Mouse (Mus musculus): Measurements from ENCODE around the gene Rhox3a. TPM values are rescaled to one million over a fixed set of nuclear protein-coding genes. Genes with fewer than 3 reads are reported as not detected.
"Not testable (repeated sequence)": the region's sequence is repeated elsewhere in the genome, so short reads cannot be mapped to it uniquely, and the experiment has no call there.

The Rhox3a gene
- not detected in 2 replicates for polyA plus RNA-seq (2012; rRNA removed)

DNA sequence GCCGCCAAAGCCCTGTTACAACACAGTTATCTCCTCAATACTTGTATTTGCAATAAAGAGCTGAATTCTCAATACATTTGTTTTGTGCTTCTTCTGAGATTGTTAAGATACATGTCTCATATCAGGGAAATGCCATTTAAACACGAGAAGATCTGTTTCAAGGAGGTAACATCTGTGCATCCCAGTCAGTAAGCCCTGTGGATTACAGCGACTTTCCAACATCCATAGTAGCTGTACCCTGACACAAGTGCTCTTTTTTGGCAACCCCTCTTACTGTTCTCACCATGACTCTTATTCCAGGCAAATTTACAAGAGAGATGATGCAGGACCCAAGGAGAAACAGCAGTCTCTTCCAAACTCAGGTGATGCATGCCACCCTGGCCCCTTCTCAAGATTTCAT lies at the start of gene Rhox3a:
Gene Rhox3a (plus strand): TSS at position 301 of the 400 bp plus-strand sequence.
- not testable (repeated sequence) for H3K36me3 ChIP-seq (ENCODE audit: control insufficient read depth, insufficient read depth, low read length); H3K4me3 ChIP-seq (ENCODE audit: extremely low read depth, insufficient read depth, insufficient read length); H3K4me1 ChIP-seq (ENCODE audit: control insufficient read depth, insufficient read depth, insufficient read length); H3K27ac ChIP-seq (ENCODE audit: insufficient read depth, low read length); DNase-seq (ENCODE audit: low read depth in 1 of 2, low spot score in 2 of 2); H3K27me3 ChIP-seq (ENCODE audit: control insufficient read depth, insufficient read depth, low read length)
- WGBS = 100% methylated on average over 1 of the region's 3 CpGs

DNA sequence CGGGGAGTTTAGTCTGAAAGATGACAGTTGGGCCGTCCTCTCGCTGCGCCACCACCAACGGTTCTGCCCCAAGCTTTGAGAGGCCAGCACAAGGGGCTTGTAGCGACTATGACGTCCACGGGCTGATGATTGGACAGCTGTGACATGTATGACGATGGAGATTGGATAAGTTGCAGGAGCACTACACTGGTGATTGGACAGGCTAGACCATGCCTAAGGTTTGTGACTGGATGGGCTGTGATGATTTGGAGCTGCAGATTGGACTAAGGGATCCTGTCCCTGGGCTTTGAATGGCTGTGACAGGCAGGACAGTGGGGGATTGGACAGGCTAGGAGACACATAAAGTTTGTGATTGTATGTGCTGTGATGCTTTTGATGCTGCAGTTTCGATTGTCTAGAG lies 38.8 kb upstream of the Rhox3a start, which contains the start of gene Gm9:
Gene Gm9 (minus strand): TSS at position 101 of the 400 bp plus-strand sequence.
- H3K36me3 ChIP-seq (ENCODE audit: control insufficient read depth, insufficient read depth, low read length) = no peaks in the 10 kb centered on the region
- no peak within 1 kb of the TSS for H3K4me3 ChIP-seq (ENCODE audit: extremely low read depth, insufficient read depth, insufficient read length)
- WGBS = 86% methylated on average over 10 of the region's 10 CpGs
- H3K27me3 ChIP-seq (ENCODE audit: control insufficient read depth, insufficient read depth, low read length) = no peaks in the 10 kb centered on the region
- TF ChIP-seq POLR2A (IDR thresholded peaks at IDR 0.05; ENCODE audit: low read depth, low read length) = no peak
- TF ChIP-seq CTCF (IDR thresholded peaks at IDR 0.05; ENCODE audit: extremely low read depth, insufficient read depth, insufficient read length, insufficient replicate concordance) = no peak
- H3K4me1 ChIP-seq (ENCODE audit: control insufficient read depth, insufficient read depth, insufficient read length) = no peaks in the 10 kb centered on the region
- no peak for DNase-seq (ENCODE audit: low read depth in 1 of 2, low spot score in 2 of 2)
- no peak within 1 kb of the TSS for H3K27ac ChIP-seq (ENCODE audit: insufficient read depth, low read length)

DNA sequence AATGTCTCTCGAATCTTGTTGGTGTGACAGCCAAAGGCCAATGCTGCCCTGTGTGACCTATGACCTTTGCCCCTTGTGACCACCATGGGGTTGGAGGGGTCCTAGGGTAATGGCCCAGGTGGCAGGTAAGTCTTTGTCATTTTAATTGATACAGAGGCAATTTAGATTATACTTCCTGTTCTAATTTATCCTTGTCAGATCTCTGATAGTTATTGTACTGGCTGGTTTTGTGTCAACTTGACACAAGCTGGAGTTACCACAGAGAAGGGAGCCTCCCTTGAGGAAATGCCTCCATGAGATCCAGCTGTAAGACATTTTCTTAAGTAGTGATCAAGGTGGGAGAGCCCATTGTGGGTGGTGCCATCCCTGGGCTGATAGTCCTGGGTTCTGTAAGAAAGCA lies 27.6 kb upstream of the Rhox3a start, which contains the start of gene Rhox1:
Gene Rhox1 (minus strand): TSS at position 101 of the 400 bp plus-strand sequence.
- DNase-seq (ENCODE audit: low read depth in 1 of 2, low spot score in 2 of 2); H3K27ac ChIP-seq (ENCODE audit: insufficient read depth, low read length); H3K4me1 ChIP-seq (ENCODE audit: control insufficient read depth, insufficient read depth, insufficient read length); H3K4me3 ChIP-seq (ENCODE audit: extremely low read depth, insufficient read depth, insufficient read length); H3K36me3 ChIP-seq (ENCODE audit: control insufficient read depth, insufficient read depth, low read length); H3K27me3 ChIP-seq (ENCODE audit: control insufficient read depth, insufficient read depth, low read length): not testable (repeated sequence)
- WGBS = 85% methylated on average over 1 of the region's 1 CpGs

DNA sequence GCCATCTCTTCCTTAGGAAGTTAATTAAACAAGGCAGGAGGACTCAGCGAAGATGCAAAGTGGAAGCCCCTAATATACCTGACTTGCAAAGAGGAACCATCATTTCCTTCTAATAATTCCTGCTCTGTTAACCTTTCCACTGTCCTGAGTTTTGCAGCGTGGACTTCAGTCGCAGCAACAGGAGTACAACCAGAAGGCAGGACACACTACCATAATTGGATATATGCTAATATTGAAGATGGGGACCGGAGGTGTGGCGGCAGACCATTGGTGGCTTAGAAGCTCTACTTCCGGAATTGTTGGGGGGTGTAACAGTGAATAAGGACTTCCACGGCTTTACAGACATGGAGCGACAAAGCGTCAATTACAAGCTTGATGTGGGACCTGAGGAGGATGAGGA lies 5.0 kb upstream of the Rhox3a start, which contains the start of gene Rhox2a:
Gene Rhox2a (plus strand): TSS at position 301 of the 400 bp plus-strand sequence.
- not testable (repeated sequence) for H3K27ac ChIP-seq (ENCODE audit: insufficient read depth, low read length); H3K4me1 ChIP-seq (ENCODE audit: control insufficient read depth, insufficient read depth, insufficient read length); H3K27me3 ChIP-seq (ENCODE audit: control insufficient read depth, insufficient read depth, low read length); H3K4me3 ChIP-seq (ENCODE audit: extremely low read depth, insufficient read depth, insufficient read length); DNase-seq (ENCODE audit: low read depth in 1 of 2, low spot score in 2 of 2); H3K36me3 ChIP-seq (ENCODE audit: control insufficient read depth, insufficient read depth, low read length)
- 94% methylated on average over 2 of the region's 9 CpGs for WGBS

DNA sequence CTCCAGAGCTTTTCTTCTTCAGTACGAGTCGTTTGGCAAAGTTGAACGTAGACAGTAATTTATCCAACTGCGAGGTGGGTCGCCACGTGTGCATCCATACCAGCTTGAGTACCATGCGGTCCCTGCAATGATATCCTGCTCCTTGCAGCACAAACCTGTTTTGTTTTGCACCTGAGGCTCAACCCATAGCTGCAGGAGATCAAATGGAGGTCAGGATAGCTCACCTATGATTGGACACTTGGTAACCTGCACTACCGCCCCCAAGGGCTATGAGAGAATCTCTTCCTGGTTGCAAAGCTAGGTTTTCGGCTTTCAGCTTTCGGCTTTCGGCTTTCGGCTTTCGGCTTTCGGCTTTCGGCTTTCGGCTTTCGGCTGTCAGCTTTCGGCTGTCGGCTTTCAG lies 15.3 kb downstream of the Rhox3a start, which contains the start of gene Rhox4a:
Gene Rhox4a (plus strand): TSS at position 301 of the 400 bp plus-strand sequence.
- WGBS = 97% methylated on average over 11 of the region's 19 CpGs
- H3K4me3 ChIP-seq (ENCODE audit: extremely low read depth, insufficient read depth, insufficient read length); H3K27ac ChIP-seq (ENCODE audit: insufficient read depth, low read length); DNase-seq (ENCODE audit: low read depth in 1 of 2, low spot score in 2 of 2); H3K27me3 ChIP-seq (ENCODE audit: control insufficient read depth, insufficient read depth, low read length); H3K36me3 ChIP-seq (ENCODE audit: control insufficient read depth, insufficient read depth, low read length); H3K4me1 ChIP-seq (ENCODE audit: control insufficient read depth, insufficient read depth, insufficient read length): not testable (repeated sequence)

Other genes starting within 250 kb of the Rhox3a start
- 0.05 and 0.08 TPM in 2 replicates for gene Sowahd, start 201.1 kb upstream of the Rhox3a start, polyA plus RNA-seq (2012; rRNA removed)
- 47.1 and 62.8 TPM in 2 replicates for gene Rpl39, start 164.5 kb upstream of the Rhox3a start, polyA plus RNA-seq (2012; rRNA removed)
- 2.7 TPM in 2 replicates for gene Upf3b, start 139.6 kb upstream of the Rhox3a start, polyA plus RNA-seq (2012; rRNA removed)
- gene Nkap, start 123.1 kb upstream of the Rhox3a start, polyA plus RNA-seq (2012; rRNA removed) = 1.3 and 1.8 TPM in 2 replicates
- not detected in 2 replicates for gene Akap14, start 81.1 kb upstream of the Rhox3a start, polyA plus RNA-seq (2012; rRNA removed)
- gene Ndufa1, start 58.8 kb upstream of the Rhox3a start, polyA plus RNA-seq (2012; rRNA removed) = 62.4 and 91.4 TPM in 2 replicates
- 1.6 and 1.8 TPM in 2 replicates for gene Rnf113a1, start 58.7 kb upstream of the Rhox3a start, polyA plus RNA-seq (2012; rRNA removed)
- not detected in 2 replicates for gene Gm9, start 38.9 kb upstream of the Rhox3a start, polyA plus RNA-seq (2012; rRNA removed)
- gene Rhox1, start 27.7 kb upstream of the Rhox3a start, polyA plus RNA-seq (2012; rRNA removed) = not detected in 2 replicates
- not detected in 2 replicates for gene Rhox2a, start 4.9 kb upstream of the Rhox3a start, polyA plus RNA-seq (2012; rRNA removed)
- gene Rhox4a, start 15.4 kb downstream of the Rhox3a start, polyA plus RNA-seq (2012; rRNA removed) = not detected in 2 replicates
- gene Rhox3a2, start 130.1 kb downstream of the Rhox3a start, polyA plus RNA-seq (2012; rRNA removed) = not detected in 2 replicates
- not detected in 2 replicates for gene Rhox4a2, start 140.9 kb downstream of the Rhox3a start, polyA plus RNA-seq (2012; rRNA removed)
- gene Rhox2b, start 162.1 kb downstream of the Rhox3a start, polyA plus RNA-seq (2012; rRNA removed) = not detected in 2 replicates
- gene Rhox4b, start 182.6 kb downstream of the Rhox3a start, polyA plus RNA-seq (2012; rRNA removed) = not detected in 2 replicates
- gene Rhox2c, start 203.8 kb downstream of the Rhox3a start, polyA plus RNA-seq (2012; rRNA removed) = not detected in 2 replicates
- gene Rhox3c, start 208.7 kb downstream of the Rhox3a start, polyA plus RNA-seq (2012; rRNA removed) = not detected in 2 replicates
- not detected in 2 replicates for gene Rhox4c, start 230.4 kb downstream of the Rhox3a start, polyA plus RNA-seq (2012; rRNA removed)
- gene Rhox2d, start 243.5 kb downstream of the Rhox3a start, polyA plus RNA-seq (2012; rRNA removed) = not detected in 2 replicates

Data from spleen, adult 2 months (tissue).